Mouse (Mus musculus) neural tube, embryonic 15.5 days (tissue): Measurements from ENCODE around the gene Ripor2. TPM values are rescaled to one million over a fixed set of nuclear protein-coding genes. Genes with fewer than 3 reads are reported as not detected.

ENCODE experiments used
- polyA plus RNA-seq: library from polyadenylated mRNA; unstranded; fragments of >200 nt; fragmentation: Nextera tagmentation; extraction: Ambion mirVana; gene quantifications from 2 replicates; pipeline ENCODE4 v1.2.1, GENCODE M21; 2015

Gene Ripor2
- polyA plus RNA-seq, 1 experiment from 2014 or later: 24.0 TPM

Other genes starting within 250 kb of the Ripor2 start
- gene Armh2, start 159.0 kb downstream of the Ripor2 start, polyA plus RNA-seq: not detected in 2 replicates
- 16.5 and 39.5 TPM in 2 replicates for gene Gmnn, start 179.7 kb downstream of the Ripor2 start, polyA plus RNA-seq
- 16.0 and 20.0 TPM in 2 replicates for gene BC005537, start 219.5 kb downstream of the Ripor2 start, polyA plus RNA-seq
- 56.1 and 63.4 TPM in 2 replicates for gene Acot13, start 249.4 kb downstream of the Ripor2 start, polyA plus RNA-seq
- gene Tdp2, start 249.5 kb downstream of the Ripor2 start, polyA plus RNA-seq: 30.7 and 35.8 TPM in 2 replicates